Mouse (Mus musculus): ENCODE data around the gene Olfr169.
"Not testable (repeated sequence)": the region's sequence is repeated elsewhere in the genome, so short reads cannot be mapped to it uniquely, and the experiment has no call there.

DNA sequence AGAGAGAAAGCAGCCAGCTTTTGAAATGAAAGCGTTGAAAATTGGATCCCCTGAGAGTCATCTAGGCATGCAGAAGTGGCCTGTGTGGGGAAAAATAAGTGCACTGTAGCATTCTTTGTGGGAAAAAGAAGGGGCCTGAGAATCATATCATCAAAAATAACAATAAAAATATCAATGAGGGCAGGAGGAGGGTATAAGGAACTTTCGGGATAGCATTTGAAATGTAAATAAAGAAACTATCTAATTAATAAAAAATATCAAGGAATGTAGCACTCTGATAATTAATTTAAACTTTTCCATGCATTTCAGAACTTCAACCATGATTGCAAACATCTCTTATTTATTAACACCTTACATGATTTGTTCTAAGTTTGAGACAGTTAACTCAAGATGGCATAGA lies 40.2 kb upstream of the Olfr169 start, which contains the start of gene Olfr170:
- TF ChIP-seq POLR2A (IDR thresholded peaks at IDR 0.05; ENCODE audit: insufficient read depth, low read length); CTCF (IDR thresholded peaks at IDR 0.05; ENCODE audit: low read depth, low read length): not testable (repeated sequence)
